Mouse (Mus musculus): ENCODE data around the gene Cfap20. TPM values are rescaled to one million over a fixed set of nuclear protein-coding genes. Genes with fewer than 3 reads are reported as not detected.

Cfap20 gene
- total and polyA plus RNA-seq, 2 experiments = 37.5 to 39.6 TPM

DNA sequence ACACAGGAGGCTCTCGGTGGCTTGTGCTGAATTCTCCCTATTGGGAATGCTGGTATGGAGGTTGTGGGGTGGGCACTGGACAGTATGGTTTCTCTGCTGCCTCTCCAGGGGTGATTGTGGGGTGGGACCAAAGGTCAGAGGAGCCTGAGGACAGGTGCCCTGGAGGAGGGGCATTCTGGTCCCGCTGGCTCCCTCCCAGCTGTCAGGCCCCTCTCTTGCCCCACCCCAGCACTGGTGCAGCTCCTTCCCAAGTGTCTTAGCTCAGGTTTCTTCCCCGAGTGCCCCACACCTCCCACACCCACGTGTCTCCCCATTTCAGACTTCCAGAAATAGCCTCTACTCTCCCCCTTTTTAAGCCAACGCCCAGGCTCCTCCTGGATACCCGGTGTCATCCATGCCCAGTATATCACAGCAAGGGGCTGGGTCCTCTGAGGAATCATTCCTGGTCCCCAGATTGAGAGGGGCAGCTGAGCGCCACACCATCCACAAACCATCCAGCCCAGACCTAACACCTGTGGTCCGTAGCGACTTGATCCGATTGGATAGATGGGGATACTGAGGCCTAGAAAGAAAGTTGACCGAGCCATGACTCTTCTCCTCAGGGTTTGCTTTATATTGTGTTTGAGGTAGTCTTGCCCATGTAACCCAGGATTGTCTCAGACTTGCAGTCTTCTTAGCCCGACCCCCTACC is 58.2 kb downstream of the Cfap20 start:
- no peak overlapping the region for H3K9ac ChIP-seq (ENCODE audit: low read depth, low read length)
- H3K4me1 ChIP-seq (ENCODE audit: control insufficient read depth, insufficient read depth, low read length) = peaks cover 10% of the 10 kb centered on the region
- TF ChIP-seq POLR2A (IDR thresholded peaks at IDR 0.05; ENCODE audit: extremely low read depth, insufficient read depth, low read length) = no peak
- no peak for TF ChIP-seq CTCF (IDR thresholded peaks at IDR 0.05; ENCODE audit: low read depth, low read length)
- no peak overlapping the region for H3K4me3 ChIP-seq (ENCODE audit: insufficient read depth, low read depth, low read length)
- no peaks in the 10 kb centered on the region for H3K27me3 ChIP-seq (ENCODE audit: control insufficient read depth, insufficient read depth, low read length)
- DNase-seq (ENCODE audit: extremely low read depth, low read depth, low spot score) = no peak
- WGBS = 86% methylated on average over 12 of the region's 12 CpGs
- no peaks in the 10 kb centered on the region for H3K79me2 ChIP-seq (ENCODE audit: control insufficient read depth, insufficient read depth, low read length)
- H3K36me3 ChIP-seq (ENCODE audit: control insufficient read depth, insufficient read depth, low read length) = no peaks in the 10 kb centered on the region; the same call in 1 of the 2 replicates
- no peak overlapping the region for H3K27ac ChIP-seq (replicated peaks; ENCODE audit: insufficient read depth, low read depth, low read length)

DNA sequence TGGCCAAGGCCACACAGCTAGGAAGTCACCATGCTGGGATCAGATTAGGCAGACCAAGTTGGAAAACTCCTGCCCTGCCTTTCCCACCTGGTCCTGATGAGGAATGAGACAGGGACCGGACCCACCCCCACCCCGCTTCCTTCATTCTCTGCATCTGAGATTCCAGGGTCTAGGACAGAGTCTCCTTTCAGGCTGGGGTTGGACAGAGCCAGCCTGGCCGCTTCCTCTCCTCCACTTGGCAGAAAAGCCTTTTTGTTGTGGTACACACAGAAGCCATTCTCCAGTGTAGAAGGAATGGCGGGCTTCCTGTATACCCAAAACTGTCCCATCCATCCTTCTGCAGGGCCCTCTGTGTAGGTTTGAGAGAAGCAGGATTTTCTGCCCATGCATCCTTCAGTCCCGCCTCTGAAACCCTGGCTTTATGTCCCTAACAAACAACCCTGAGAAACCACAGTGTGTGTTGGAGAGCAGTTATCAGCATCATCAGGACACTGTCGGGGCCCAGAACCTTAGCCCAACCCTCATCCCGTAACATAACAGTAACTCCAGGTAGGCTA is 59.2 kb downstream of the Cfap20 start:
- no peak overlapping the region for H3K4me3 ChIP-seq (ENCODE audit: insufficient read depth, low read depth, low read length)
- WGBS = 91% methylated on average over 7 of the region's 7 CpGs
- no peaks in the 10 kb centered on the region for H3K27me3 ChIP-seq (ENCODE audit: control insufficient read depth, insufficient read depth, low read length)
- H3K79me2 ChIP-seq (ENCODE audit: control insufficient read depth, insufficient read depth, low read length) = no peaks in the 10 kb centered on the region
- no peak overlapping the region for H3K9ac ChIP-seq (ENCODE audit: low read depth, low read length)
- H3K4me1 ChIP-seq (ENCODE audit: control insufficient read depth, insufficient read depth, low read length) = peaks cover 10% of the 10 kb centered on the region
- no peaks in the 10 kb centered on the region; the same call in 1 of the 2 replicates for H3K36me3 ChIP-seq (ENCODE audit: control insufficient read depth, insufficient read depth, low read length)
- TF ChIP-seq CTCF (IDR thresholded peaks at IDR 0.05; ENCODE audit: low read depth, low read length) (no peak), POLR2A (IDR thresholded peaks at IDR 0.05; ENCODE audit: extremely low read depth, insufficient read depth, low read length) (no peak)
- H3K27ac ChIP-seq (replicated peaks; ENCODE audit: insufficient read depth, low read depth, low read length) = no peak overlapping the region
- no peak for DNase-seq (ENCODE audit: extremely low read depth, low read depth, low spot score)

DNA sequence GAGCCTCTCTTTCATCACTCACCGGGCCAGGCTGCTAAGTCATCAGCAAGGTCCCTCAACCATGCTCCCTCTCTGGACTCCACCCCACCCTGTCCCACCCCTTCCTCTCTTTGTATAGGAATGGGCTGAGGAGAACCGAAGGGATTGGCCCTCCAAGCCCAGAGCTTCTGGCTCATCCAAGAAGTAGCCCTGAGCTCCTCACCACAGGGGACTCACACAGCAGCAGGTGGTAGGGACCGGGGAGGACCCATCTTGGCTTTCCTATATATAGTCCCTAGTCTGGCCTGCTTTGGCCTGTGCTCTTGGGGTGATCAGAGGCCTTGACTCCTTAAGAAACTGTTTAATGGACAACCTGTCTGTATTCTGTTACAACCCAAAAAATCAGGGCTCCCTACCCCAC is 60.2 kb downstream of the Cfap20 start:
- 84% methylated on average over 3 of the region's 3 CpGs for WGBS
- DNase-seq (ENCODE audit: extremely low read depth, low read depth, low spot score) = no peak
- TF ChIP-seq POLR2A (IDR thresholded peaks at IDR 0.05; ENCODE audit: extremely low read depth, insufficient read depth, low read length) = no peak
- TF ChIP-seq CTCF (IDR thresholded peaks at IDR 0.05; ENCODE audit: low read depth, low read length) = no peak

DNA sequence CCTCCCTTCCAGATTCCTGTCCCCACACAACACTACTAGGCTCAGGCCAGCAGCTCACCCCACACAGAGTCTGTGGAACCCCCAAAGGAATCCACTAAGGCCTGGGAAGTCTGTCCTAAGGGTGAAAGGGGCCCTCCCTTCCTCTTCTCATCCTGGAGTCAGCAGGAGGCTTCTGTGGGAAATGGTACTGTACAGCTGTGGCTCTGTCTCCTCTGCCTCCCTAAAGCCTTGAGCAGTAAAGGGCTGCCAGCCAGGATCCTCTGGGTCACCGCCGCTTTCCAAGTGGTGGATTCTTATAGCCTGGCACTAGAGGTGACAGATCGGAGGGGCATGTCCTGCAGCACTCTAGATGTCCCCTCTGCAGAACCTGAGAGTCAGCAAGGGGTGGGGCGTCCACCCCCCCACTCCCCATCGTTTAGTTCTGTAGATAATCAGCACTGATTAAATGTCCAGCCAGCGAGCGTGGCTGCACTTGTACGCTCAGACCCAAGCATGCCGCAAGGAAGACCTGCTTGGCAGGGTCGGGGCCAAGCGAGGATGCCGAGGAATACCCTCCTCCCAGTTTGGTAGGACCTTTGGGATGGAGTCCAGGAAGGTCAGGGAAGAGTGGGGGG is 61.2 kb downstream of the Cfap20 start:
- Histone ChIP-seq H3K79me2 (ENCODE audit: control insufficient read depth, insufficient read depth, low read length) (no peaks in the 10 kb centered on the region), H3K27ac (replicated peaks; ENCODE audit: insufficient read depth, low read depth, low read length) (no peak overlapping the region), H3K36me3 (ENCODE audit: control insufficient read depth, insufficient read depth, low read length) (no peaks in the 10 kb centered on the region; the same call in 1 of the 2 replicates), H3K27me3 (ENCODE audit: control insufficient read depth, insufficient read depth, low read length) (no peaks in the 10 kb centered on the region), H3K9ac (ENCODE audit: low read depth, low read length) (no peak overlapping the region), H3K4me3 (ENCODE audit: insufficient read depth, low read depth, low read length) (no peak overlapping the region), H3K4me1 (ENCODE audit: control insufficient read depth, insufficient read depth, low read length) (peaks cover 10% of the 10 kb centered on the region)
- TF ChIP-seq CTCF (IDR thresholded peaks at IDR 0.05; ENCODE audit: low read depth, low read length) (no peak), POLR2A (IDR thresholded peaks at IDR 0.05; ENCODE audit: extremely low read depth, insufficient read depth, low read length) (no peak)
- DNase-seq (ENCODE audit: extremely low read depth, low read depth, low spot score) = no peak
- 75% methylated on average over 12 of the region's 12 CpGs for WGBS

More for the DNA sequence above, 60.2 kb downstream of the Cfap20 start:
- peaks cover 10% of the 10 kb centered on the region for H3K4me1 ChIP-seq (ENCODE audit: control insufficient read depth, insufficient read depth, low read length)
- no peak overlapping the region for H3K9ac ChIP-seq (ENCODE audit: low read depth, low read length)
- H3K27me3 ChIP-seq (ENCODE audit: control insufficient read depth, insufficient read depth, low read length) = no peaks in the 10 kb centered on the region
- no peak overlapping the region for H3K4me3 ChIP-seq (ENCODE audit: insufficient read depth, low read depth, low read length)
- no peaks in the 10 kb centered on the region; the same call in 1 of the 2 replicates for H3K36me3 ChIP-seq (ENCODE audit: control insufficient read depth, insufficient read depth, low read length)
- no peaks in the 10 kb centered on the region for H3K79me2 ChIP-seq (ENCODE audit: control insufficient read depth, insufficient read depth, low read length)
- no peak overlapping the region for H3K27ac ChIP-seq (replicated peaks; ENCODE audit: insufficient read depth, low read depth, low read length)

Other genes with a start within 250 kb of the Cfap20 start
- 6.8 and 9.3 TPM in 2 replicates for gene Kifc3, start 232.1 kb downstream of the Cfap20 start, total RNA-seq (2014; rRNA removed)
- 17.3 and 28.3 TPM in 2 replicates for gene Kifc3, start 232.1 kb downstream of the Cfap20 start, polyA plus RNA-seq (2012; rRNA removed)
- gene Cngb1, start 128.3 kb downstream of the Cfap20 start, total RNA-seq (2014; rRNA removed) = under 0.01 and 0.07 TPM in 2 replicates
- gene Cngb1, start 128.3 kb downstream of the Cfap20 start, polyA plus RNA-seq (2012; rRNA removed) = 0.39 TPM in 1 of 2 replicates, not detected in the other
- gene Tepp, start 124.3 kb downstream of the Cfap20 start, total RNA-seq (2014; rRNA removed) = not detected in 2 replicates
- not detected in 2 replicates for gene Tepp, start 124.3 kb downstream of the Cfap20 start, polyA plus RNA-seq (2012; rRNA removed)
- 1.2 and 1.8 TPM in 2 replicates for gene Zfp319, start 102.9 kb downstream of the Cfap20 start, total RNA-seq (2014; rRNA removed)
- 2.5 and 3.2 TPM in 2 replicates for gene Zfp319, start 102.9 kb downstream of the Cfap20 start, polyA plus RNA-seq (2012; rRNA removed)
- 6.7 and 7.9 TPM in 2 replicates for gene Usb1, start 102.6 kb downstream of the Cfap20 start, total RNA-seq (2014; rRNA removed)
- gene Usb1, start 102.6 kb downstream of the Cfap20 start, polyA plus RNA-seq (2012; rRNA removed) = 16.2 and 20.0 TPM in 2 replicates
- 6.5 and 7.2 TPM in 2 replicates for gene Mmp15, start 82.6 kb downstream of the Cfap20 start, total RNA-seq (2014; rRNA removed)
- gene Mmp15, start 82.6 kb downstream of the Cfap20 start, polyA plus RNA-seq (2012; rRNA removed) = 15.1 and 16.5 TPM in 2 replicates
- 13.2 and 19.6 TPM in 2 replicates for gene Csnk2a2, start 55.2 kb upstream of the Cfap20 start, total RNA-seq (2014; rRNA removed)
- 8.8 and 10.1 TPM in 2 replicates for gene Csnk2a2, start 55.2 kb upstream of the Cfap20 start, polyA plus RNA-seq (2012; rRNA removed)
- gene Ccdc113, start 99.2 kb upstream of the Cfap20 start, total RNA-seq (2014; rRNA removed) = not detected in 2 replicates
- not detected in 2 replicates for gene Ccdc113, start 99.2 kb upstream of the Cfap20 start, polyA plus RNA-seq (2012; rRNA removed)
- gene Prss54, start 141.5 kb upstream of the Cfap20 start, total RNA-seq (2014; rRNA removed) = not detected in 2 replicates
- not detected in 2 replicates for gene Prss54, start 141.5 kb upstream of the Cfap20 start, polyA plus RNA-seq (2012; rRNA removed)
- gene Gins3, start 198.6 kb upstream of the Cfap20 start, total RNA-seq (2014; rRNA removed) = 0.54 and 0.83 TPM in 2 replicates
- gene Gins3, start 198.6 kb upstream of the Cfap20 start, polyA plus RNA-seq (2012; rRNA removed) = 0.31 and 0.32 TPM in 2 replicates
- 0.55 and 0.74 TPM in 2 replicates for gene Ndrg4, start 242.1 kb upstream of the Cfap20 start, total RNA-seq (2014; rRNA removed)
- 0.26 and 0.29 TPM in 2 replicates for gene Ndrg4, start 242.1 kb upstream of the Cfap20 start, polyA plus RNA-seq (2012; rRNA removed)

Data from liver, adult 2 months (tissue).